ENCODE assay signal across 29 mouse cellular contexts in the genomic region with DNA sequence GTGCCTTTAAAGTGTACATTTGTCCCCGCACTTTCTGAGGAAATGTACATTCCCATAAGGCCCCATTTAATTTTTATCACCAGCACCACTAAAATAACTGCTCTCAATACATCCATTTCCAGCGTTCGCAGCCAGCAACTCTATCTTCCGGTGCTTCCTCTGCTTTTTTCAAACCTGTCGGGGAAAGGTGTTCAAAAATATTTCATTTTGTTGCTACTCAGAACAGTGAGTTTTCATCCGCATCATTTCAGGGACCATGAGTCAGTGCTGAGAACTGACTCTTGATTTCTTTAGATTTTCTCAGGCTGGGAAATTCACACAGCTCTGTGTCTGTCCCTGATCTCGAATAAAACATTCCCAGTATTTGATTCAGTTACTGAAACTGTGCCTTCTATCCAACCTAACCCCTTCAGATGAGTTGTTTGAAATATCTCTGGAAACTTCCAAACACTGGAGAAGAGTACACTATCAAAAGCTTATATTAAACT.
A peak's percentile ranks its signal among the peaks of the same experiment; 100 is the strongest.
DNase-seq lines count a peak whose midpoint lies in the region; ATAC-seq lines count a peak whose summit lies in the region.
"Had no signal": no experiment of that assay in that cellular context is flagged by ENCODE, and none has a peak within 500 bp of the region (broad histone marks: within the 10 kb centered on the region; RNA-seq: fewer than 3 reads in every experiment).

No protein-coding gene starts in this region.

- 91% methylated on average over 7 of the region's 7 CpGs for WGBS in midbrain, embryonic 13.5 days

- H3K27ac ChIP-seq in midbrain, embryonic 13.5 days = no peak overlapping the region
- H3K27ac ChIP-seq: embryonic facial prominence, embryonic 12.5 days; embryonic facial prominence, embryonic 15.5 days; heart, embryonic 15.5 days; hindbrain, embryonic 14.5 days; hindbrain, postnatal 0 days had no signal

- H3K4me1 ChIP-seq in midbrain, embryonic 13.5 days (replicated peaks) = no peaks in the 10 kb centered on the region
- H3K4me1 ChIP-seq: embryonic facial prominence, embryonic 12.5 days; embryonic facial prominence, embryonic 15.5 days; heart, embryonic 12.5 days; heart, embryonic 15.5 days had no signal

- no peaks in the 10 kb centered on the region for H3K9me3 ChIP-seq in midbrain, embryonic 13.5 days
- H3K9me3 ChIP-seq: embryonic facial prominence, embryonic 12.5 days; embryonic facial prominence, embryonic 15.5 days; G1E; heart, embryonic 12.5 days; heart, embryonic 15.5 days had no signal

- peak; percentile 9 to 17 for DNase-seq in frontal cortex, postnatal 36 days (ENCODE audit: low spot score in 2 of 2)
- no peak for DNase-seq in frontal cortex, postnatal 14 days (ENCODE audit: low spot score in 2 of 2)
- DNase-seq in right cerebral cortex, adult 18-20 months = peak; percentile 41
- DNase-seq in right cerebral cortex, postnatal 14 days = no peak
- DNase-seq in brain, adult 2 months (ENCODE audit: low read depth, low spot score) = peak; percentile 58
- peak; percentile 27 for DNase-seq in telencephalon, adult 2 months (ENCODE audit: low read depth, low spot score)
- DNase-seq: adrenal gland, postnatal 10 days; adrenal gland, postnatal 36 days; B cell, adult 2 months; cerebellum, adult 11 months; cerebellum, adult 2 months; cerebellum, adult 9-11 months; cerebellum, postnatal 25 days; forebrain, postnatal 0 days; gastrocnemius, postnatal 25 days; heart, adult 18-20 months; heart, postnatal 10 days; heart, postnatal 4 days had no signal

- no peak overlapping the region for H3K9ac ChIP-seq in midbrain, embryonic 13.5 days (replicated peaks)
- H3K9ac ChIP-seq: embryonic facial prominence, embryonic 12.5 days; embryonic facial prominence, embryonic 15.5 days; forebrain, postnatal 0 days; heart, embryonic 12.5 days; heart, embryonic 15.5 days; hindbrain, embryonic 14.5 days had no signal

- H3K4me2 ChIP-seq in midbrain, embryonic 13.5 days (replicated peaks) = no peak overlapping the region
- H3K4me2 ChIP-seq: embryonic facial prominence, embryonic 12.5 days; embryonic facial prominence, embryonic 15.5 days; heart, embryonic 12.5 days; heart, embryonic 15.5 days; hindbrain, embryonic 14.5 days had no signal

- no peak overlapping the region for H3K4me3 ChIP-seq in midbrain, embryonic 13.5 days (replicated peaks)
- H3K4me3 ChIP-seq: embryonic facial prominence, embryonic 12.5 days; embryonic facial prominence, embryonic 15.5 days; heart, embryonic 12.5 days; heart, embryonic 15.5 days had no signal

- H3K27me3 ChIP-seq in midbrain, embryonic 13.5 days = no peaks in the 10 kb centered on the region
- H3K27me3 ChIP-seq: CH12.LX; embryonic facial prominence, embryonic 12.5 days; embryonic facial prominence, embryonic 15.5 days; heart, embryonic 12.5 days; heart, embryonic 15.5 days; Patski had no signal

- no peaks in the 10 kb centered on the region for H3K36me3 ChIP-seq in midbrain, embryonic 13.5 days
- H3K36me3 ChIP-seq: embryonic facial prominence, embryonic 12.5 days; embryonic facial prominence, embryonic 15.5 days; G1E; heart, embryonic 12.5 days; heart, embryonic 15.5 days had no signal

- no peak for ATAC-seq in midbrain, embryonic 13.5 days
- ATAC-seq: forebrain, embryonic 14.5 days; forebrain, postnatal 0 days; hindbrain, postnatal 0 days; Patski had no signal

Comparison
In these comparisons a context has a peak if more than half of its experiments do, and no peak if none do; other contexts are left out.
1. DNase-seq: peak in frontal cortex, postnatal 36 days (2 of 2), right cerebral cortex, adult 18-20 months (single experiment), brain, adult 2 months (single experiment) and telencephalon, adult 2 months (single experiment); none in frontal cortex, postnatal 14 days (0 of 2) and right cerebral cortex, postnatal 14 days (single experiment).